Mouse (Mus musculus) forebrain, embryonic 10.5 days (tissue): Measurements from ENCODE around the gene Fads3. TPM values are rescaled to one million over a fixed set of nuclear protein-coding genes. Genes with fewer than 3 reads are reported as not detected.

ENCODE experiments used
- polyA plus RNA-seq: library from polyadenylated mRNA; unstranded; fragments of >200 nt; fragmentation: Nextera tagmentation; extraction: Ambion mirVana; gene quantifications from 2 replicates; pipeline ENCODE4 v1.2.1, GENCODE M21; 2016

Fads3 gene
- polyA plus RNA-seq, 1 experiment from 2014 or later: 5.5 TPM

Other genes with a start within 250 kb of the Fads3 start
- gene Scgb2a2, start 194.0 kb upstream of the Fads3 start, polyA plus RNA-seq: not detected in 2 replicates
- 169 and 178 TPM in 2 replicates for gene Incenp, start 142.0 kb upstream of the Fads3 start, polyA plus RNA-seq
- 1,226 and 1,339 TPM in 2 replicates for gene Fth1, start 61.0 kb upstream of the Fads3 start, polyA plus RNA-seq
- 2.1 and 2.3 TPM in 2 replicates for gene Best1, start 39.9 kb upstream of the Fads3 start, polyA plus RNA-seq
- 39.3 and 39.8 TPM in 2 replicates for gene Rab3il1, start 39.9 kb upstream of the Fads3 start, polyA plus RNA-seq
- gene Fads2, start 60.2 kb downstream of the Fads3 start, polyA plus RNA-seq: 188 and 201 TPM in 2 replicates
- gene Fads1, start 141.3 kb downstream of the Fads3 start, polyA plus RNA-seq: 171 and 180 TPM in 2 replicates
- gene Tmem258, start 162.4 kb downstream of the Fads3 start, polyA plus RNA-seq: 362 and 373 TPM in 2 replicates
- 215 and 218 TPM in 2 replicates for gene Fen1, start 162.6 kb downstream of the Fads3 start, polyA plus RNA-seq
- 2.1 and 2.9 TPM in 2 replicates for gene Myrf, start 199.2 kb downstream of the Fads3 start, polyA plus RNA-seq